ENCODE assay signal across 11 mouse cellular contexts in the genomic region with DNA sequence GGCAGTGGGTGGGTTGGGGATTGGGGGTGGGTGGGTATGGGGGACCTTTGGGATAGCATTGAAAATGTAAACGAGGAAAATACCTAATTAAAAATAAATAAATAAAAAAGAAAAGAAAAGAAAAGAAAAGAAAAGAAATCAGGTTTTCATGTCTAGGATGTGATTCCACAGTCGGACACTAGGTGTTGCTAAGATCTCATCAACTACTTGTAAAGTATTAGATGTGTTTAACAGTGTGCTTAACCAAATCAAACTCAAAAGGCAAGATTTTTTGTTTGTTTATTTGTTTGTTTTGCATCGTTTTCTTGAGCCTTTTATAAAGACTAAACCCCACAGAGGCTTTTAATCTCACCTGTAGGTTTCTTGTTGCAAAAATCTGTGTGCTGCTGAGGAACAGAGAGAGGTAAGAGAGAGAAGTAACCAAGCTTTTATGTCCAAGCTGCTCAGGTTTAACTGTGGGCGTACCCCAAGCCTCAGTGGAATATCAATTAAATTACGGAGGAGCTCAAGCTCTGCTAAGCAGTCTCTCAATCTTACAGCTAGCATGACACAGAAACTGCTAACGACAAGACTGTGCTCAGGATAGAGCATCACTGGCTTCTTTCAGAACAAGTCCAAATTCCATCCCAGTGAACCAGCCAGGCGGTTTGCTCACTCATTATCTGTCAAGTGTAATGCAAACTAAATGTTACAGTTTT. TPM values are rescaled to one million over a fixed set of nuclear protein-coding genes. Genes with fewer than 3 reads are reported as not detected.
DNase-seq lines count a peak whose midpoint lies in the region; ATAC-seq and TF ChIP-seq lines count a peak whose summit lies in the region.
"Had no signal": no experiment of that assay in that cellular context is flagged by ENCODE, and none has a peak within 500 bp of the region (broad histone marks: within the 10 kb centered on the region; RNA-seq: fewer than 3 reads in every experiment).

No protein-coding gene starts in this region.

- no peak for TF ChIP-seq EP300 in stomach, postnatal 0 days (optimal IDR thresholded peaks at IDR 0.05)

- no peaks in the 10 kb centered on the region for H3K27me3 ChIP-seq in hindbrain, embryonic 13.5 days
- H3K27me3 ChIP-seq in hindbrain, embryonic 10.5 days (ENCODE audit: insufficient read depth, poor library complexity, severe bottlenecking) = no peaks in the 10 kb centered on the region
- H3K27me3 ChIP-seq in neural tube, embryonic 12.5 days (replicated peaks) = no peaks in the 10 kb centered on the region
- no peaks in the 10 kb centered on the region for H3K27me3 ChIP-seq in forebrain, postnatal 0 days (ENCODE audit: insufficient read depth, low read length)
- H3K27me3 ChIP-seq in stomach, postnatal 0 days (ENCODE audit: control insufficient read depth, insufficient read depth, low read length) = no peaks in the 10 kb centered on the region
- H3K27me3 ChIP-seq in intestine, embryonic 15.5 days (replicated peaks) = no peaks in the 10 kb centered on the region

- H3K27ac ChIP-seq in hindbrain, embryonic 13.5 days = no peak overlapping the region
- H3K27ac ChIP-seq in hindbrain, embryonic 10.5 days = no peak overlapping the region
- H3K27ac ChIP-seq in neural tube, embryonic 12.5 days = no peak overlapping the region
- no peak overlapping the region for H3K27ac ChIP-seq in forebrain, postnatal 0 days (ENCODE audit: low read depth, low read length)
- H3K27ac ChIP-seq in stomach, postnatal 0 days (replicated peaks) = no peak overlapping the region
- H3K27ac ChIP-seq in intestine, embryonic 15.5 days = no peak overlapping the region

- H3K4me3 ChIP-seq in hindbrain, embryonic 13.5 days = no peak overlapping the region
- H3K4me3 ChIP-seq in hindbrain, embryonic 10.5 days = no peak overlapping the region
- H3K4me3 ChIP-seq in neural tube, embryonic 12.5 days = no peak overlapping the region
- H3K4me3 ChIP-seq in forebrain, postnatal 0 days (ENCODE audit: low read depth, low read length) = no peak overlapping the region
- H3K4me3 ChIP-seq in stomach, postnatal 0 days (ENCODE audit: low read depth, low read length) = no peak overlapping the region
- H3K4me3 ChIP-seq in intestine, embryonic 15.5 days (replicated peaks) = no peak overlapping the region
- H3K4me3 ChIP-seq: myocyte had no signal

- no peaks in the 10 kb centered on the region for H3K9me3 ChIP-seq in hindbrain, embryonic 13.5 days
- no peaks in the 10 kb centered on the region for H3K9me3 ChIP-seq in hindbrain, embryonic 10.5 days
- H3K9me3 ChIP-seq in neural tube, embryonic 12.5 days = no peaks in the 10 kb centered on the region
- no peaks in the 10 kb centered on the region for H3K9me3 ChIP-seq in forebrain, postnatal 0 days (ENCODE audit: low read length)
- H3K9me3 ChIP-seq in stomach, postnatal 0 days (ENCODE audit: control insufficient read depth, low read length) = no peaks in the 10 kb centered on the region
- H3K9me3 ChIP-seq in intestine, embryonic 15.5 days = no peaks in the 10 kb centered on the region
- H3K9me3 ChIP-seq: G1E had no signal

- peak; percentile 74 for TF ChIP-seq CTCF in forebrain, postnatal 0 days (IDR thresholded peaks at IDR 0.05; ENCODE audit: low read depth)
- peak; percentile 72 for TF ChIP-seq CTCF in stomach, postnatal 0 days (IDR thresholded peaks at IDR 0.05; ENCODE audit: low read depth)

- H3K36me3 ChIP-seq in hindbrain, embryonic 13.5 days = no peaks in the 10 kb centered on the region
- no peaks in the 10 kb centered on the region for H3K36me3 ChIP-seq in hindbrain, embryonic 10.5 days
- no peaks in the 10 kb centered on the region for H3K36me3 ChIP-seq in neural tube, embryonic 12.5 days
- no peaks in the 10 kb centered on the region for H3K36me3 ChIP-seq in forebrain, postnatal 0 days (ENCODE audit: insufficient read depth)
- no peaks in the 10 kb centered on the region for H3K36me3 ChIP-seq in stomach, postnatal 0 days (ENCODE audit: control insufficient read depth, insufficient read depth, low read length)
- H3K36me3 ChIP-seq in intestine, embryonic 15.5 days = no peaks in the 10 kb centered on the region
- H3K36me3 ChIP-seq: G1E had no signal

- H3K9ac ChIP-seq in hindbrain, embryonic 13.5 days = no peak overlapping the region
- H3K9ac ChIP-seq in neural tube, embryonic 12.5 days = no peak overlapping the region
- H3K9ac ChIP-seq in forebrain, postnatal 0 days = no peak overlapping the region
- H3K9ac ChIP-seq in stomach, postnatal 0 days (ENCODE audit: low read length) = no peak overlapping the region
- no peak overlapping the region for H3K9ac ChIP-seq in intestine, embryonic 15.5 days

- H3K4me2 ChIP-seq in hindbrain, embryonic 13.5 days = no peak overlapping the region
- H3K4me2 ChIP-seq in neural tube, embryonic 12.5 days (replicated peaks) = no peak overlapping the region
- no peak overlapping the region for H3K4me2 ChIP-seq in forebrain, postnatal 0 days (ENCODE audit: low read depth)
- no peak overlapping the region for H3K4me2 ChIP-seq in stomach, postnatal 0 days (replicated peaks; ENCODE audit: low read depth)
- no peak overlapping the region for H3K4me2 ChIP-seq in intestine, embryonic 15.5 days (replicated peaks)

- peak; percentile 46; the same call in 1 of the 2 replicates for ATAC-seq in hindbrain, embryonic 13.5 days (ENCODE audit: low FRiP score)
- 0 out of 2 replicates have a peak, but pooled peaks have one; percentile 33 for ATAC-seq in neural tube, embryonic 12.5 days (ENCODE audit: low FRiP score, low read depth)
- peak; percentile 61 for ATAC-seq in forebrain, postnatal 0 days
- no peak for ATAC-seq in stomach, postnatal 0 days (ENCODE audit: low FRiP score, low TSS enrichment)
- ATAC-seq in intestine, embryonic 15.5 days = no peak

- DNase-seq in hindbrain, embryonic 10.5 days (ENCODE audit: low spot score) = no peak
- DNase-seq in neural tube, embryonic 10.5 days (ENCODE audit: extremely low spot score, low spot score) = no peak
- DNase-seq in forebrain, postnatal 0 days = peak; percentile 43
- DNase-seq in stomach, postnatal 0 days (ENCODE audit: low spot score) = no peak
- DNase-seq in spleen, postnatal 14 days (ENCODE audit: low spot score in 2 of 2) = no peak

- H3K4me1 ChIP-seq in hindbrain, embryonic 13.5 days (replicated peaks) = no peaks in the 10 kb centered on the region
- H3K4me1 ChIP-seq in hindbrain, embryonic 10.5 days (replicated peaks) = no peaks in the 10 kb centered on the region
- no peaks in the 10 kb centered on the region for H3K4me1 ChIP-seq in neural tube, embryonic 12.5 days
- no peaks in the 10 kb centered on the region for H3K4me1 ChIP-seq in forebrain, postnatal 0 days (ENCODE audit: insufficient read depth)
- H3K4me1 ChIP-seq in stomach, postnatal 0 days (replicated peaks; ENCODE audit: control insufficient read depth, insufficient read depth) = no peaks in the 10 kb centered on the region
- H3K4me1 ChIP-seq in intestine, embryonic 15.5 days (replicated peaks) = no peaks in the 10 kb centered on the region

- 43% methylated on average over 7 of the region's 7 CpGs for WGBS in hindbrain, embryonic 13.5 days
- WGBS in hindbrain, embryonic 10.5 days = 47% methylated on average over 7 of the region's 7 CpGs
- WGBS in neural tube, embryonic 12.5 days = 45% methylated on average over 7 of the region's 7 CpGs
- 32% methylated on average over 7 of the region's 7 CpGs for WGBS in forebrain, postnatal 0 days
- WGBS in stomach, postnatal 0 days = 33% methylated on average over 7 of the region's 7 CpGs
- 38% methylated on average over 7 of the region's 7 CpGs for WGBS in intestine, embryonic 15.5 days

RNA-seq across cellular contexts. Expression of a gene that starts 35.3 kb away (rescaled TPM):
- 0.92 and 1.2 TPM in 2 replicates for polyA plus RNA-seq in hindbrain, embryonic 13.5 days (2015; fragmentation: Nextera tagmentation; extraction: Ambion mirVana)
- 0.17 and 0.21 TPM in 2 replicates for polyA plus RNA-seq in hindbrain, embryonic 10.5 days (2016; fragmentation: Nextera tagmentation; extraction: Ambion mirVana)
- polyA plus RNA-seq in neural tube, embryonic 12.5 days (2016; fragmentation: Nextera tagmentation; extraction: Ambion mirVana) = 2.9 and 4.4 TPM in 2 replicates
- 0.15 and 0.24 TPM in 2 replicates for total RNA-seq in forebrain, postnatal 0 days (2014; rRNA removed)
- polyA plus RNA-seq in forebrain, postnatal 0 days (2015; fragmentation: Nextera tagmentation; extraction: Ambion mirVana) = 0.04 and 0.08 TPM in 2 replicates
- 0.62 TPM in 2 replicates for polyA plus RNA-seq in stomach, postnatal 0 days (2015; fragmentation: Nextera tagmentation; extraction: Ambion mirVana)
- 0.37 and 0.50 TPM in 2 replicates for polyA plus RNA-seq in intestine, embryonic 15.5 days (2015; fragmentation: Nextera tagmentation; extraction: Ambion mirVana)
- total RNA-seq: hematopoietic stem cell, adult 5-6 weeks had no signal
- polyA plus RNA-seq: G1E had no signal

Comparison
In these comparisons a context has a peak if more than half of its experiments do, and no peak if none do; other contexts are left out.
1. ATAC-seq: peak in hindbrain, embryonic 13.5 days (single experiment), neural tube, embryonic 12.5 days (single experiment) and forebrain, postnatal 0 days (single experiment); none in stomach, postnatal 0 days (single experiment) and intestine, embryonic 15.5 days (single experiment).